Mouse (Mus musculus) kidney, embryonic 15.5 days (tissue): ENCODE measurements around the gene Sh2d1a. TPM values are rescaled to one million over a fixed set of nuclear protein-coding genes. Genes with fewer than 3 reads are reported as not detected.

Experiments
- ATAC-seq: fragments of 200-750 bp; cut with Nextera tagmentation; replicated peaks from 2 replicates; pipeline ENCODE4 v1.8.0; 2017; ENCODE audit warnings: moderate TSS enrichment; ENCODE audit not compliant: low FRiP score
- H3K27ac ChIP-seq: fragments of 300-500 bp; sonication (generic); 2 replicates; pipeline ENCODE4 v1.5.1; 2015; ENCODE audit warnings: mild to moderate bottlenecking, inconsistent platforms
- H3K27me3 ChIP-seq: fragments of 300-500 bp; sonication (generic); 2 replicates; pipeline ENCODE4 v1.6.1; 2015; ENCODE audit warnings: inconsistent platforms
- H3K36me3 ChIP-seq: fragments of 300-500 bp; sonication (generic); 2 replicates; pipeline ENCODE4 v1.6.1; 2015; ENCODE audit warnings: inconsistent platforms
- H3K4me1 ChIP-seq: fragments of 300-500 bp; sonication (generic); 2 replicates; pipeline ENCODE4 v1.6.1; 2015; ENCODE audit warnings: inconsistent platforms
- H3K4me2 ChIP-seq: fragments of 300-500 bp; sonication (generic); 2 replicates; pipeline ENCODE4 v1.6.1; 2015; ENCODE audit warnings: moderate library complexity, mild to moderate bottlenecking, inconsistent platforms
- H3K4me3 ChIP-seq: fragments of 300-500 bp; sonication (generic); replicated peaks from 2 replicates; pipeline ENCODE4 v1.5.1; 2015; ENCODE audit warnings: mild to moderate bottlenecking, inconsistent platforms
- H3K9ac ChIP-seq: fragments of 300-500 bp; sonication (generic); 2 replicates; pipeline ENCODE4 v1.6.1; 2015; ENCODE audit warnings: mild to moderate bottlenecking, inconsistent platforms
- H3K9me3 ChIP-seq: fragments of 300-500 bp; sonication (generic); replicated peaks from 2 replicates; pipeline ENCODE4 v1.6.1; 2016; ENCODE audit warnings: inconsistent platforms
- WGBS: fragments of 180-500 bp; shearing (Covaris S2); methylation state at CpG from one replicate; pipeline ENCODE4 v1.1.7; 2015; ENCODE audit warnings: mixed read lengths; 5-methylcytosine and 5-hydroxymethylcytosine counted together
- polyA plus RNA-seq: library from polyadenylated mRNA; unstranded; fragments of >200 nt; fragmentation: Nextera tagmentation; extraction: Ambion mirVana; gene quantifications from 2 replicates; pipeline ENCODE4 v1.2.1, GENCODE M21; 2015

Sh2d1a gene
- polyA plus RNA-seq: 0.05 and 0.06 TPM in 2 replicates

DNA sequence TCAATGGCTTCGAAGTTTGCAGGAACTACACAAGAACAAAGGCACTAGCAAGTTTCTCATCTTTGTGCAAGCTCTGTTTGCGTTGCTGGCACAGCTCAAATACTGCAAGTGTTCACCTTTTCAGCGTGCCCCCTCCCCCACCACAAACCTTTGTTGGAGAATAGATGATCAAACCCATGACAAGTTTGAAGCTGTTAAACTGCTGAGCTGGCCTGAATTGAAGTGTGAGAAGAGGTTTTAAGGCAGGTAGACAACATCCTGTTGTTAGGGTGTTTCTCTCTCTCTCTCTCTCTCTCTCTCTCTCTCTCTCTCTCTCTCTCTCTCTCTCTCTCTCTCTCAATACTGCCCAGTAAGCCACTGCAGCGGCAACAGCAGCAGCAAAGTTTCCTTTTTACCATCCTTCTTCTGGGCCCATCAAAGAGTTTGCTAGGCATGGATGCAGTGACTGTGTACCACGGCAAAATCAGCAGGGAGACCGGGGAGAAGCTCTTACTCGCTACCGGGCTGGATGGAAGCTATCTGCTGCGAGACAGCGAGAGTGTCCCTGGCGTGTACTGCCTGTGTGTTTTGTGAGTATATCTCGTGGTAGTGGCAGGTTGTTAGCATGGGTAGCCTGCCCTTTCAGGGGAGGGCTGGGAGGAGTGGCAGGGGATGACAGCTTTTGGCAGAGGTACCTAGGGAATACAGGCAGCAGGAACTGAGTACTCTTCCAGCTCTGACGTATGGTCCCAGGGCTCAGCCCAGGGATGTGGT is at the start of gene Sh2d1a:
Gene Sh2d1a (plus strand): TSS at position 163 of the 753 bp plus-strand sequence.
- Histone ChIP-seq H3K27me3 (no peaks in the 10 kb centered on the region), H3K4me3 (no peak within 1 kb of the TSS), H3K9ac (no peak within 1 kb of the TSS), H3K4me2 (no peak within 1 kb of the TSS), H3K27ac (no peak within 1 kb of the TSS), H3K4me1 (no peaks in the 10 kb centered on the region), H3K9me3 (no peaks in the 10 kb centered on the region), H3K36me3 (no peaks in the 10 kb centered on the region)
- ATAC-seq: no peak
- 77% methylated on average over 13 of the region's 13 CpGs for WGBS

DNA sequence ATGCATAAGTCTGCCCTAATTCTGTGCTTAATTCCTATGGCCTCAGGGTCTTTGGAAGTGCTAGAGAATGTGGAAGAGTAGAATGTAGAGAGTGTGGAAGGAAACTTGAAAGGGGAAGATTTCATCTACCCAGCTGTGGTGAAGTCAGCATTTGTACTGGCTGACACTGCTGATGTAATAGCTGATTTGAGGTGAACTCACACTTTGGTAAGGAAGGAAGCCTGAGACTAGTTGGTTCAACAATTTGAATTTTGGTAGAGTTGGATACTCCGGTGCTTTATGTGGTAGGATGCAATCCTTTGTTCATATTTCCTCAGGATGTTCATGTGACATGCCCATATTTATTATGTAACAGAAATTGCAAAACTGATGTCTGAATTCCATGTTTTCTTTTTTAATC is 49.3 kb upstream of the Sh2d1a start:
- no peak overlapping the region for H3K4me2 ChIP-seq
- H3K9ac ChIP-seq: no peak overlapping the region
- no peak overlapping the region for H3K27ac ChIP-seq
- no peak for ATAC-seq
- WGBS: 74% methylated on average over 1 of the region's 1 CpGs
- H3K9me3 ChIP-seq: no peaks in the 10 kb centered on the region
- H3K4me3 ChIP-seq: no peak overlapping the region
- no peaks in the 10 kb centered on the region for H3K4me1 ChIP-seq
- H3K27me3 ChIP-seq: no peaks in the 10 kb centered on the region
- H3K36me3 ChIP-seq: no peaks in the 10 kb centered on the region

DNA sequence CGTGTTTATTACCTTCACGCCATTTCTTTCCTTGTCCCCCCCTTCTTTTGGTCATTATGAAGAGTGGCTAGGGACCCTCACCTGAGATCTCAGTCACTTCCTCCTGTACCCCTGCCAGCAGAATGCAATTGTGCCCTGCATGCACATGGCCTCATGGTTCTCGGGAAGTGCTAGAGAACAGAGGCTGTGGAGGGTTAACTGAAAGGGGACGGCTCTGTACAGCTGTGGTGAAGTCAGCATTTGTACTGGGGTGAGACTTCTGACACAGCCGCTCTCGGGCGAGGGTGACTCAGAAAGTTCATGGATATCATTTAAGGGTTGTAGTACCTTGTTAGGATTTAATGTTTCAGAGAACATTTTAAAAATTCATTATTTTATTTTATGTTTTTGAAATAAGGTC is 47.7 kb upstream of the Sh2d1a start:
- no peak for ATAC-seq
- no peaks in the 10 kb centered on the region for H3K9me3 ChIP-seq
- H3K27ac ChIP-seq: no peak overlapping the region
- no peaks in the 10 kb centered on the region for H3K4me1 ChIP-seq
- WGBS: 75% methylated on average over 7 of the region's 7 CpGs
- H3K4me2 ChIP-seq: no peak overlapping the region
- no peaks in the 10 kb centered on the region for H3K27me3 ChIP-seq
- H3K9ac ChIP-seq: no peak overlapping the region
- no peaks in the 10 kb centered on the region for H3K36me3 ChIP-seq
- H3K4me3 ChIP-seq: no peak overlapping the region

DNA sequence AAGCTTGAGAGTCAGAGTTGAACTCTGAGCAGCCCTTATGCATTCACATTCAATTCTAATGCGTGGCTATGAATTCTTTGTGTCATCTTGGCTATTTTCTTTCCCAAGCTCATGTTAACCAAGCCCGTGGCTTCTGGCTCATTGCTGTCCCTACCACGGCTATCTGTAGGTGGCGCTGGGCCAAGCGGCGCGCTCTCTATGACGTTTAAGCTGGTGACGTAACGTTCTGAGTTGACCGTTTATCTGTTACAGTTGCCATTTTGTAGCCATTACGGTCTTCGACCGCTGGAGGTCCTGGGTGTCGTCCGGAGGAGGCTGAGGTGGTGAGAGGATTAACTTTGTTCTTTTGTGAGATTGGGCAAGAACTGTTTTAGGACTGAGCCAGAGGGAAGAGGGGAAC is 12.8 kb upstream of the Sh2d1a start, which contains the start of gene Tex13c2:
Gene Tex13c2 (plus strand): TSS at position 246 of the 400 bp plus-strand sequence.
- Histone ChIP-seq H3K27ac (no peak within 1 kb of the TSS), H3K9ac (no peak within 1 kb of the TSS), H3K4me3 (no peak within 1 kb of the TSS), H3K9me3 (no peaks in the 10 kb centered on the region), H3K4me1 (no peaks in the 10 kb centered on the region), H3K27me3 (no peaks in the 10 kb centered on the region), H3K4me2 (no peak within 1 kb of the TSS), H3K36me3 (no peaks in the 10 kb centered on the region)
- no peak for ATAC-seq
- WGBS: 89% methylated on average over 16 of the region's 16 CpGs

DNA sequence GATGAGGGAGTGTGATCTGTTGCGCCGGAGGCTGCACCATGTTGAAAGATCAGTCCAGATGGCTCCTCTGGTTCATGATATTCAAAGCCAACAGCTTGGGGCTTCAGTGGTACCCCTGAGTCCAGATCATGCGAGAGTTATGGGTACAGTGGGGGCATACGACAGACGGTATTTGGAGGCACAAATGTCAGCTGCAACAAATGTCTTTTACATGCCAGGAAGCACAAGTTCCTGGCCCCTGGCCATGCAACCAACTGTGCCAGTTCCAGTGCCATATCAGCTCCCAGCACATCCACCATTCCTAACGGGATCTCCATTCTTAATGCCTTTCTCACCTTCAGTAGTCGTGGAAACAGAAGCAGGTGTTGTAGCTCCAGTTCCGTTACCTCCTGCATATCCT is 11.9 kb upstream of the Sh2d1a start:
- H3K27ac ChIP-seq: no peak overlapping the region
- H3K9ac ChIP-seq: no peak overlapping the region
- H3K4me2 ChIP-seq: no peak overlapping the region
- no peaks in the 10 kb centered on the region for H3K4me1 ChIP-seq
- ATAC-seq: no peak
- no peaks in the 10 kb centered on the region for H3K36me3 ChIP-seq
- whole genome bisulfite sequencing: 91% methylated on average over 8 of the region's 8 CpGs
- H3K4me3 ChIP-seq: no peak overlapping the region
- H3K9me3 ChIP-seq: no peaks in the 10 kb centered on the region
- no peaks in the 10 kb centered on the region for H3K27me3 ChIP-seq

DNA sequence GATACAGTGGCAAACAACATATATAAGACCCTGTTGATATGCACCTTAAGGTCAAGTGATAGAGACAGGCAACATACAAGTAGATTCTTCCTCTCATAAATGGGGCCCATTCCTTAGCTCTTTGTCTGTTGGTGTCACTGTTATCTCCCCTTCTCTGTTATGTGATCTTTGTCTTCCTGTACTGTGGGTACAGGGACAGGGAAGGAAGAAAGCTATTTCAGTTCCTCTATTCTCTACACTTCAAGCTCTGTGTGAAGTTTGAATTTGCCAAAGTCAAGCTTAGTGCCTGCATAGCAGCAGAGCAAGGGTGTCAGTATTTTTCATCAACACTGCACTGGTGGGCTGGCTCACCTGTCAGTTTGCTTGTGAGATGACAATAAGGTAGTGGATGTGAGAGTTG is 1.7 kb upstream of the Sh2d1a start:
- H3K9me3 ChIP-seq: no peaks in the 10 kb centered on the region

DNA sequence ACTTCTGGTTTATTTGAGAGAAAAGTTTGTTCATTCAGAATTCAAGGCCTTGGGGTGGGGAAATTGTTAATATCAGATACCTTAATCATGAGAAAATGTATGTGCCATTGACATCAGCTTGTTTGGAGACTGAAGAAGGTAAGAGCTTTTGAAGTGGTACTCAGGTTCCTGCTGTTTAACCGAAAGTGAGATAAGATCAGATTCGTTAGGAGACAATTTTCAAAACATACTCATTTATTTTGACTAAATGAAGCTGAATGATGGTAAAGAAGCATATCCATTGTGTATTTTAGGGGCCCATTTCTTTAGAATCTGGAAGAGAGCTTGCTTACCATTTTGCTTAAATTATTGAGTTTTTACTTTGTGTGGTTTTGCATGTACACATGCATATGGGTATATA is 8.9 kb downstream of the Sh2d1a start:
- H3K9ac ChIP-seq: no peak overlapping the region
- no peak overlapping the region for H3K27ac ChIP-seq
- ATAC-seq: no peak
- no peak overlapping the region for H3K4me2 ChIP-seq
- WGBS: 77% methylated on average over 2 of the region's 2 CpGs
- H3K4me1 ChIP-seq: no peaks in the 10 kb centered on the region
- no peaks in the 10 kb centered on the region for H3K9me3 ChIP-seq
- H3K36me3 ChIP-seq: no peaks in the 10 kb centered on the region
- no peak overlapping the region for H3K4me3 ChIP-seq
- no peaks in the 10 kb centered on the region for H3K27me3 ChIP-seq

More for the DNA sequence above, 1.7 kb upstream of the Sh2d1a start:
- no peaks in the 10 kb centered on the region for H3K36me3 ChIP-seq
- no peak overlapping the region for H3K4me2 ChIP-seq
- no peaks in the 10 kb centered on the region for H3K27me3 ChIP-seq
- no peak overlapping the region for H3K9ac ChIP-seq
- H3K4me3 ChIP-seq: no peak overlapping the region
- H3K27ac ChIP-seq: no peak overlapping the region
- ATAC-seq: no peak
- H3K4me1 ChIP-seq: no peaks in the 10 kb centered on the region

DNA sequence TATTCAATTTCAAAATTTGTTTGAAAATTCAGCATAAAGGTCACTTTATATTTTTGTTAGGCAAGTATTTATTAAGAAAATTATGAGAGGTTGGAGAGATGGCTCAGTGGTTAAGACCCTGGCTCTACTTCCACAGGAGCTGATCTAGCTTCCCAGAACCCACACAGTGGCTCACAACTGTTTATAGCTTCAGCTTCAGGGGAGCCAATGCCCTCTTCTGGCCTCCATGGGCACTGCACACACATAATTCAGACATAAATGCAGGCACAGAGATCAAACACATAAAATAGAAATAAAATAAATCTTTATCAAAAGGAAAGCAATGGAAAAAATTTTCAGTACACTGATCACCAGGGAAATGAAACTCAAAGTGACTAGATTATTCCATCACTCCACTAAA is 10.3 kb downstream of the Sh2d1a start:
- Histone ChIP-seq H3K4me2 (no peak overlapping the region), H3K4me3 (no peak overlapping the region), H3K9ac (no peak overlapping the region), H3K36me3 (no peaks in the 10 kb centered on the region), H3K4me1 (no peaks in the 10 kb centered on the region), H3K27ac (no peak overlapping the region), H3K9me3 (no peaks in the 10 kb centered on the region), H3K27me3 (no peaks in the 10 kb centered on the region)
- ATAC-seq: no peak

DNA sequence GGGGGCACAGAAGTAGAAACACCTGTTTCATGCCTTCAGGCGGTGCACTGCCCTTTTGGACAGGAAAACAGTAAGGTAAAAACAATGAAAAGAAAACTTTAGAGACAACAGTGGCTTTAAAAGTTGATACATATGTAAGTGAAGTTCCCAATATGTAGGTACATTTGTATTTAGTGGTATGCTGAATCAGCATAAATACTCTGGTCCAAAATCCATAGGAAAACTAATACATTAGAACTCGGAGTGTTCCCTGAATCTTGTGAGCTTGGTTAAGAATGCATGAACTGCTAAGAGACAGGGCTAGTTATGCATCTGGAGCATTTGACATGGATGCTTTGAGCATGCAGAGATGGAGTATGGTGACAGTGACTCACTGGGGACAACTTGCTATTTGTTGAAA is 20.6 kb downstream of the Sh2d1a start:
- Histone ChIP-seq H3K27me3 (no peaks in the 10 kb centered on the region), H3K4me1 (no peaks in the 10 kb centered on the region), H3K9ac (no peak overlapping the region), H3K9me3 (no peaks in the 10 kb centered on the region), H3K4me3 (no peak overlapping the region), H3K4me2 (no peak overlapping the region), H3K27ac (no peak overlapping the region), H3K36me3 (no peaks in the 10 kb centered on the region)
- no peak for ATAC-seq
- WGBS: 80% methylated on average over 2 of the region's 2 CpGs

DNA sequence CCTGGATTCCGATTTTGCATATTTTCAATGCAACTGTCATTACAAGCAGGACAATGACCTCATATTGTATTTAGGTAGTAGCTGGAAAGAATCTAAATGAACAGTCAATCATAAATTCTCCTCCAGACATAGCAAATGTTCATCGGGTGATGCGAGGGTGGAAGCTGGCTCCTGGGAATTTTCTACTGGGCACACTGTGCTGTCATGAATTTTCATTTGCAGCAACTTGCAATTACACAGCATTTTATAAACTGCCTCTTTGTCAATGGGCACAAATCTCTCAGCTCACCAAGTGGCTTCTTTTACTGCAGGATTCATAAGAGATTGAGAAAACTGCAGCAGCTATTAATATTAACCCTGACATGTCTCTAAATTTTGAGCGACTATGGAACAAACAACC is 28.4 kb downstream of the Sh2d1a start:
- Histone ChIP-seq H3K9ac (no peak overlapping the region), H3K4me2 (no peak overlapping the region), H3K27me3 (no peaks in the 10 kb centered on the region), H3K36me3 (no peaks in the 10 kb centered on the region), H3K27ac (no peak overlapping the region), H3K4me1 (no peaks in the 10 kb centered on the region), H3K9me3 (no peaks in the 10 kb centered on the region), H3K4me3 (no peak overlapping the region)
- ATAC-seq: no peak
- WGBS: 81% methylated on average over 4 of the region's 4 CpGs

DNA sequence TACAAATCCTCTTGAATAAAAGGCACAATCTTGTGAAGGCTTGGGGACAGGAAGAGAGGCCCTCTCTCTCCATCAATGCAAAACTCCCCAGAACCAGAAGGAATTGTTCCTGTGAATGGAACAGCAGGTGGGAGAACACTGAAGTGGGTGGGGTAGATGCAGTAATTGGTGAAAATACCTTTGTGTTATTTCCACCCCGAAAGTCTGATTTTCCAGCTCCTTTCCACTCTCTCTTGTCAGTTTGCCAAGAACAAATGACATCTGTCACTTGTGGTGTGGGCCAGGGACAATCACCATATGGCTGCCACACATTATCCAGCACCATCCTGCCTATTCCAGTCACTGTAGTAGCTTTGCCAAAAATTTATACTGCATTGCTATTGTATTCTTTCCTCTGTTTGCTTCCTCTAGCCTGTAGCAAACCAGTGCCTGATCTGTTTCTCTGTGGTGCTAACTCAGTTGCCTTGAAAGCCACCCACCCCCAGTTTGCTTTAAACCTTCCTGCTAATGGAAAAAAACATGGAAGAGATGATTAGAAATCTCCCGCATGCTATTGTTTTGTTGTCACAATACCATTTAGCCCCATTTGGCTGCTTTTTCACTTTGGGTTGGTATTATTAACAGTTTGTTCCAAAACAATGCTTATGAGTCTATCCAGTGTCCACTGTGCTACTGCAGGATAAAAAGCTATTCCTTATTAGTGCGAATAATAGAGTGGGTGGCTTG is 37.9 kb downstream of the Sh2d1a start:
- Histone ChIP-seq H3K4me3 (peak overlapping the region; percentile 23; the same call in 1 of the 2 replicates), H3K4me2 (peak overlapping the region; percentile 44), H3K9ac (no peak overlapping the region), H3K9me3 (no peaks in the 10 kb centered on the region), H3K4me1 (no peaks in the 10 kb centered on the region), H3K27me3 (no peaks in the 10 kb centered on the region), H3K36me3 (no peaks in the 10 kb centered on the region), H3K27ac (no peak overlapping the region)
- WGBS: 47% methylated on average over 3 of the region's 3 CpGs
- no peak for ATAC-seq

DNA sequence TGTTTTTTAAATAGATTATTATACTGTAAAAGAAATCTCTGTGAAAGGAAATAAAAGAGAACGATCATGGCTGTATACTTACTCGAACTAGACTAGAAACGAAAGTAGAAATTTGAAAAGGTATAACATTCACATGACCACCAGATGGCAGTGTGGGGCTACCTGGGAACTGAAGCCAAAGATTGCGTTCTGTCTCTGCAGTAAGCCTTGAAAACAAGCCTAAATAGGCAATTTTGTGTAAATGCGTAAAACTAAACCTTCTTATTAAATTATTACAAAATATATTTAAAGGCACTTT is 38.5 kb downstream of the Sh2d1a start:
- H3K9me3 ChIP-seq: no peaks in the 10 kb centered on the region
- WGBS: 34% methylated on average over 5 of the region's 5 CpGs
- ATAC-seq: no peak
- H3K27ac ChIP-seq: no peak overlapping the region
- no peaks in the 10 kb centered on the region for H3K4me1 ChIP-seq
- no peaks in the 10 kb centered on the region for H3K27me3 ChIP-seq
- H3K36me3 ChIP-seq: no peaks in the 10 kb centered on the region
- H3K4me2 ChIP-seq: peak overlapping the region; percentile 44
- H3K4me3 ChIP-seq: peak overlapping the region; percentile 23; the same call in 1 of the 2 replicates
- H3K9ac ChIP-seq: no peak overlapping the region
